Mouse (Mus musculus) fibroblast of lung, adult 2 months (primary cell): ENCODE measurements around the gene Col5a3.
"Not testable (repeated sequence)": the region's sequence is repeated elsewhere in the genome, so short reads cannot be mapped to it uniquely, and the experiment has no call there.

ENCODE experiments used
- DNase-seq: peaks from one replicate; pipeline ENCODE4 v3.0.0-alpha.2; 2011; ENCODE audit warnings: low read depth

Col5a3 gene

GRCm38 (mm10) chr9:20814521-20815272, at the start of gene Col5a3:
Col5a3 (minus strand) TSS chr9:20815067.
- DNase-seq: peak; percentile 59

- no peak for DNase-seq
These were observed 47.4 kb upstream of the Col5a3 start for GRCm38 (mm10) chr9:20862225-20862624.

GRCm38 (mm10) chr9:20861821-20862220, 47.0 kb upstream of the Col5a3 start:
- no peak for DNase-seq

- DNase-seq: no peak
These were observed 45.1 kb upstream of the Col5a3 start for GRCm38 (mm10) chr9:20859926-20860325.

- DNase-seq: no peak
These were observed 42.3 kb upstream of the Col5a3 start for GRCm38 (mm10) chr9:20857131-20857530.

- no peak for DNase-seq
These were observed 35.3 kb upstream of the Col5a3 start for GRCm38 (mm10) chr9:20850179-20850578.

GRCm38 (mm10) chr9:20842670-20843069, 27.8 kb upstream of the Col5a3 start:
- no peak for DNase-seq

- DNase-seq: no peak
These were observed 27.3 kb upstream of the Col5a3 start for GRCm38 (mm10) chr9:20842211-20842610.

GRCm38 (mm10) chr9:20838931-20839330, 24.1 kb upstream of the Col5a3 start:
- DNase-seq: no peak

GRCm38 (mm10) chr9:20837184-20837947, 22.5 kb upstream of the Col5a3 start:
- DNase-seq: no peak

GRCm38 (mm10) chr9:20835431-20835954, 20.6 kb upstream of the Col5a3 start:
- not testable (repeated sequence) for DNase-seq

- no peak for DNase-seq
These were observed 20.0 kb upstream of the Col5a3 start for GRCm38 (mm10) chr9:20834881-20835280.

GRCm38 (mm10) chr9:20830901-20831643, 16.2 kb upstream of the Col5a3 start:
- DNase-seq: peak; percentile 97

GRCm38 (mm10) chr9:20828127-20828526, 13.3 kb upstream of the Col5a3 start:
- DNase-seq: no peak

- peak; percentile 71 for DNase-seq
These were observed 10.9 kb upstream of the Col5a3 start for GRCm38 (mm10) chr9:20825781-20826180.

- DNase-seq: no peak
These were observed 8.0 kb upstream of the Col5a3 start for GRCm38 (mm10) chr9:20822821-20823220.

GRCm38 (mm10) chr9:20820001-20820400, 5.1 kb upstream of the Col5a3 start:
- DNase-seq: no peak

GRCm38 (mm10) chr9:20818236-20818635, 3.4 kb upstream of the Col5a3 start, which contains the start of gene Rdh8:
Rdh8 (plus strand) TSS chr9:20818503.
- no peak for DNase-seq

GRCm38 (mm10) chr9:20812537-20813271, 2.2 kb downstream of the Col5a3 start:
- DNase-seq: peak; percentile 82

- DNase-seq: no peak
These were observed 4.1 kb downstream of the Col5a3 start for GRCm38 (mm10) chr9:20810773-20811172.

GRCm38 (mm10) chr9:20810271-20810670, 4.6 kb downstream of the Col5a3 start:
- DNase-seq: peak; percentile 67

- DNase-seq: no peak
These were observed 9.2 kb downstream of the Col5a3 start for GRCm38 (mm10) chr9:20805706-20806105.
